Mouse (Mus musculus) kidney, embryonic 16.5 days (tissue): Measurements from ENCODE around the gene Ttbk2. TPM values are rescaled to one million over a fixed set of nuclear protein-coding genes. Genes with fewer than 3 reads are reported as not detected.

Source experiments
- ATAC-seq: fragments of 200-750 bp; cut with Nextera tagmentation; 2 replicates; pipeline ENCODE4 v1.8.0; 2017; ENCODE audit warnings: moderate TSS enrichment; ENCODE audit not compliant: low FRiP score, low TSS enrichment
- H3K27ac ChIP-seq: fragments of 300-500 bp; sonication (generic); 2 replicates; pipeline ENCODE4 v1.5.1; 2014; ENCODE audit warnings: low read length
- H3K27me3 ChIP-seq: fragments of 300-500 bp; sonication (generic); 2 replicates; pipeline ENCODE4 v1.6.1; 2014; ENCODE audit warnings: low read length, control low read depth, mixed read lengths; ENCODE audit not compliant: insufficient read depth
- H3K36me3 ChIP-seq: fragments of 300-500 bp; sonication (generic); 2 replicates; pipeline ENCODE4 v1.6.1; 2014; ENCODE audit warnings: low read length, control low read depth, mixed read lengths; ENCODE audit not compliant: insufficient read depth
- H3K4me1 ChIP-seq: fragments of 300-500 bp; sonication (generic); 2 replicates; pipeline ENCODE4 v1.6.1; 2014; ENCODE audit warnings: low read length, control low read depth, mixed read lengths; ENCODE audit not compliant: insufficient read depth
- H3K4me2 ChIP-seq: fragments of 300-500 bp; sonication (generic); replicated peaks from 2 replicates; pipeline ENCODE4 v1.6.1; 2014; ENCODE audit warnings: low read depth, low read length
- H3K4me3 ChIP-seq: fragments of 300-500 bp; sonication (generic); 2 replicates; pipeline ENCODE4 v1.5.1; 2014; ENCODE audit warnings: mild to moderate bottlenecking, low read length
- H3K9ac ChIP-seq: fragments of 300-500 bp; sonication (generic); replicated peaks from 2 replicates; pipeline ENCODE4 v1.6.1; 2014; ENCODE audit warnings: low read length
- H3K9me3 ChIP-seq: fragments of 300-500 bp; sonication (generic); 2 replicates; pipeline ENCODE4 v1.6.1; 2016; ENCODE audit warnings: low read length, control low read depth
- WGBS: fragments of 180-500 bp; shearing (Covaris S2); extraction: QIAGEN DNeasy Blood & Tissue Kit; methylation state at CpG from one replicate; pipeline ENCODE4 v1.1.7; 2014; 5-methylcytosine and 5-hydroxymethylcytosine counted together
- polyA plus RNA-seq: library from polyadenylated mRNA; unstranded; fragments of >200 nt; fragmentation: Nextera tagmentation; extraction: Ambion mirVana; gene quantifications from 2 replicates; pipeline ENCODE4 v1.2.1, GENCODE M21; 2015

Gene Ttbk2
- 2.9 and 3.0 TPM in 2 replicates for polyA plus RNA-seq

- Histone ChIP-seq H3K36me3 (no peaks in the 10 kb centered on the region), H3K4me3 (peak within 1 kb of the TSS; percentile 95), H3K27ac (peak within 1 kb of the TSS; percentile 58; the same call in 1 of the 2 replicates), H3K9me3 (no peaks in the 10 kb centered on the region), H3K9ac (peak within 1 kb of the TSS; percentile 84), H3K4me2 (peak within 1 kb of the TSS; percentile 73), H3K27me3 (no peaks in the 10 kb centered on the region), H3K4me1 (0 out of 2 replicates have a peak, but pooled peaks cover 9% of the 10 kb centered on the region)
- peak; percentile 100 for ATAC-seq
- under 1% methylated on average over 39 of the region's 39 CpGs for WGBS
Measured at GRCm38 (mm10) chr2:120850424-120851082, at the start of gene Ttbk2. TSS of gene Ttbk2 (minus strand) at chr2:120850604.

GRCm38 (mm10) chr2:120896361-120896760, 46.0 kb upstream of the Ttbk2 start:
- 96% methylated on average over 3 of the region's 3 CpGs for WGBS
- ATAC-seq, result no peak
- Histone ChIP-seq H3K9me3 (no peaks in the 10 kb centered on the region), H3K27me3 (no peaks in the 10 kb centered on the region), H3K36me3 (peaks cover 48% of the 10 kb centered on the region), H3K4me2 (no peak overlapping the region), H3K27ac (no peak overlapping the region), H3K4me1 (no peaks in the 10 kb centered on the region), H3K9ac (no peak overlapping the region), H3K4me3 (no peak overlapping the region)

GRCm38 (mm10) chr2:120887601-120888000, 37.2 kb upstream of the Ttbk2 start:
- WGBS, result 93% methylated on average over 5 of the region's 5 CpGs
- H3K27me3 ChIP-seq, result no peaks in the 10 kb centered on the region
- no peaks in the 10 kb centered on the region for H3K4me1 ChIP-seq
- H3K9me3 ChIP-seq, result no peaks in the 10 kb centered on the region
- no peak overlapping the region for H3K27ac ChIP-seq
- no peak for ATAC-seq
- H3K36me3 ChIP-seq, result peaks cover 33% of the 10 kb centered on the region
- H3K9ac ChIP-seq, result no peak overlapping the region
- no peak overlapping the region for H3K4me2 ChIP-seq
- H3K4me3 ChIP-seq, result no peak overlapping the region

GRCm38 (mm10) chr2:120873192-120873591, 22.8 kb upstream of the Ttbk2 start:
- peaks cover 22% of the 10 kb centered on the region for H3K36me3 ChIP-seq
- H3K27me3 ChIP-seq, result no peaks in the 10 kb centered on the region
- ATAC-seq, result no peak
- H3K9ac ChIP-seq, result no peak overlapping the region
- H3K27ac ChIP-seq, result no peak overlapping the region
- no peaks in the 10 kb centered on the region for H3K9me3 ChIP-seq
- no peaks in the 10 kb centered on the region for H3K4me1 ChIP-seq
- H3K4me2 ChIP-seq, result no peak overlapping the region
- 74% methylated on average over 2 of the region's 2 CpGs for WGBS
- H3K4me3 ChIP-seq, result no peak overlapping the region

- no peaks in the 10 kb centered on the region for H3K27me3 ChIP-seq
- no peak overlapping the region for H3K4me2 ChIP-seq
- no peak for ATAC-seq
- H3K9me3 ChIP-seq, result no peaks in the 10 kb centered on the region
- H3K36me3 ChIP-seq, result peaks cover 32% of the 10 kb centered on the region
- 79% methylated on average over 9 of the region's 9 CpGs for WGBS
- H3K9ac ChIP-seq, result no peak overlapping the region
- no peak overlapping the region for H3K4me3 ChIP-seq
- H3K4me1 ChIP-seq, result no peaks in the 10 kb centered on the region
- H3K27ac ChIP-seq, result no peak overlapping the region; the same call in 1 of the 2 replicates
Measured at GRCm38 (mm10) chr2:120871447-120872336, 21.3 kb upstream of the Ttbk2 start.

GRCm38 (mm10) chr2:120867336-120867735, 16.9 kb upstream of the Ttbk2 start:
- H3K9ac ChIP-seq, result no peak overlapping the region
- H3K27me3 ChIP-seq, result no peaks in the 10 kb centered on the region
- peaks cover 28% of the 10 kb centered on the region for H3K36me3 ChIP-seq
- H3K4me2 ChIP-seq, result no peak overlapping the region
- H3K9me3 ChIP-seq, result no peaks in the 10 kb centered on the region
- ATAC-seq, result no peak
- H3K4me3 ChIP-seq, result no peak overlapping the region
- no peaks in the 10 kb centered on the region for H3K4me1 ChIP-seq
- 91% methylated on average over 5 of the region's 5 CpGs for WGBS
- H3K27ac ChIP-seq, result no peak overlapping the region

GRCm38 (mm10) chr2:120866561-120866960, 16.2 kb upstream of the Ttbk2 start:
- Histone ChIP-seq H3K4me2 (no peak overlapping the region), H3K4me1 (no peaks in the 10 kb centered on the region), H3K36me3 (peaks cover 30% of the 10 kb centered on the region), H3K27me3 (no peaks in the 10 kb centered on the region), H3K4me3 (no peak overlapping the region), H3K9me3 (no peaks in the 10 kb centered on the region), H3K27ac (no peak overlapping the region), H3K9ac (no peak overlapping the region)
- ATAC-seq, result no peak
- 29% methylated on average over 1 of the region's 1 CpGs for WGBS

- WGBS, result 96% methylated on average over 1 of the region's 1 CpGs
- Histone ChIP-seq H3K27me3 (no peaks in the 10 kb centered on the region), H3K4me1 (no peaks in the 10 kb centered on the region), H3K4me2 (no peak overlapping the region), H3K9me3 (no peaks in the 10 kb centered on the region), H3K36me3 (peaks cover 25% of the 10 kb centered on the region), H3K9ac (no peak overlapping the region), H3K4me3 (no peak overlapping the region), H3K27ac (no peak overlapping the region)
- no peak for ATAC-seq
Measured at GRCm38 (mm10) chr2:120863389-120863788, 13.0 kb upstream of the Ttbk2 start.

GRCm38 (mm10) chr2:120860699-120861098, 10.3 kb upstream of the Ttbk2 start:
- Histone ChIP-seq H3K9ac (no peak overlapping the region), H3K4me1 (no peaks in the 10 kb centered on the region), H3K27ac (no peak overlapping the region), H3K4me3 (no peak overlapping the region), H3K9me3 (no peaks in the 10 kb centered on the region), H3K36me3 (peaks cover 14% of the 10 kb centered on the region), H3K27me3 (no peaks in the 10 kb centered on the region), H3K4me2 (no peak overlapping the region)
- WGBS, result 60% methylated on average over 1 of the region's 1 CpGs
- ATAC-seq, result no peak

GRCm38 (mm10) chr2:120858131-120858530, 7.7 kb upstream of the Ttbk2 start:
- Histone ChIP-seq H3K27ac (no peak overlapping the region), H3K4me1 (no peaks in the 10 kb centered on the region), H3K4me2 (no peak overlapping the region), H3K9me3 (no peaks in the 10 kb centered on the region), H3K9ac (no peak overlapping the region), H3K27me3 (no peaks in the 10 kb centered on the region), H3K4me3 (no peak overlapping the region), H3K36me3 (peaks cover 6% of the 10 kb centered on the region; the same call in 1 of the 2 replicates)
- ATAC-seq, result no peak
- WGBS, result 88% methylated on average over 3 of the region's 3 CpGs
